Mouse (Mus musculus) heart, adult 2 months (tissue): ENCODE measurements at regions not wholly inside any gene's neighbourhood (a gene's known extent, or its start where the extent isn't known, plus 50 kb on each side); places are given as distances from the start of the nearest gene placed in this dataset.

Experiments used
- EP300 ChIP-seq: fragments of 200-500 bp; IDR thresholded peaks from 2 replicates; pipeline ENCODE4 v1.6.1; 2011; ENCODE audit warnings: low read depth, low read length, control low read depth; ENCODE audit not compliant: insufficient read depth
- POLR2A ChIP-seq: fragments of 200-500 bp; IDR thresholded peaks from 2 replicates; pipeline ENCODE4 v1.6.1; 2011; ENCODE audit warnings: mild to moderate bottlenecking, low read depth, low read length, control low read depth; ENCODE audit not compliant: insufficient read depth

DNA sequence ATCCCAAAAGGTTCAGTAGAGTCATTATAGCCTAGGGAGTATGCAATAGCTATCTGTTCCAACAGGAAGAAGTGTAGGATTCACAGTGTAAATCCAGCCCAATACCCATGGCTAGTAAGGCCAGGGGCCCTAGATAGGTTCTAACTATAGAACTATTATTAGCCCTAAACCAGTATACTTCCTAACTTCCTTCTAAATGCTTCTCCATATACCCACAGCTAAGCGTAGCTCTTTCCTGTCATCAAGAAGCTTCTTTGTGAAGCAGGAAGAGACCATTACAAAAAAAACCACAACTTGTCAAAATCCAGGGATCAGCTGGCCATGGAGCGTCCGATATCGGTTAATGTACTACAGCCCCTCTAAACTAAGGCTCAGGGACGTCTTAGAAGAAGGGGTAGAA, 57.7 kb upstream of the Gpr141 start:
- TF ChIP-seq POLR2A = no peak
- TF ChIP-seq EP300 = no peak
